Mouse (Mus musculus): ENCODE results near the gene Zmym4.

DNA sequence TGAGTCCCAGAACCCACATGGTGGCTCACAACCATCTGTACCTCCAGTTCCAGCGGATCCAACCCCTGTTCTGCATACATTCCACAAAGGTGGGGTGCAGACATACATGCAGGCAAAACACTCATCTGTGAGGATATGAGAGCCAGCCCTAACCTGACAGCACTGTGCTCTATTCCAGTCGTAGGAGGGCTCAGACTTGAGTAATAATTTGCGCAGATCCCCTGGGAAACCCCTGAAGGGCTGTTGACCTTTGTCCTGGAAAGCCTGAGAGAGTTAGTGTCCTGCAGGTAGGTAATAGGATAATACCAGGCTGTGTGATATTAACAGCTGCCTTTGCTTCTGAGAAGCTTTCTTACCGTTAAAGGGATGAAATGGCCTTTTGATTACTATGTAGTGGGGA, 20.6 kb upstream of the Zmym4 start:
- TF ChIP-seq TAL1 (IDR thresholded peaks at IDR 0.05; ENCODE audit: low read length) (no peak), GATA1 (IDR thresholded peaks at IDR 0.05; ENCODE audit: low read length) (no peak)

Measured in erythroblast, embryonic 14.5 days (primary cell).